Mouse (Mus musculus) hindbrain, embryonic 15.5 days (tissue): Measurements from ENCODE around the gene Arxes1. TPM values are rescaled to one million over a fixed set of nuclear protein-coding genes. Genes with fewer than 3 reads are reported as not detected.
A peak's percentile ranks its signal among the peaks of the same experiment; 100 is the strongest.
"Not testable (repeated sequence)": the region's sequence is repeated elsewhere in the genome, so short reads cannot be mapped to it uniquely, and the experiment has no call there.

Experiments
- ATAC-seq: fragments of 200-750 bp; cut with Nextera tagmentation; 2 replicates; pipeline ENCODE4 v1.8.0; 2017; ENCODE audit warnings: low read depth, moderate number of reproducible peaks, moderate TSS enrichment; ENCODE audit not compliant: low FRiP score
- H3K27ac ChIP-seq: fragments of 300-500 bp; sonication (generic); replicated peaks from 2 replicates; pipeline ENCODE4 v1.5.1; 2015; ENCODE audit warnings: mild to moderate bottlenecking, inconsistent platforms
- H3K27me3 ChIP-seq: fragments of 300-500 bp; sonication (generic); 2 replicates; pipeline ENCODE4 v1.6.1; 2015; ENCODE audit warnings: control low read depth, inconsistent platforms
- H3K36me3 ChIP-seq: fragments of 300-500 bp; sonication (generic); 2 replicates; pipeline ENCODE4 v1.6.1; 2015; ENCODE audit warnings: control low read depth, inconsistent platforms
- H3K4me1 ChIP-seq: fragments of 300-500 bp; sonication (generic); replicated peaks from 2 replicates; pipeline ENCODE4 v1.6.1; 2015; ENCODE audit warnings: control low read depth, inconsistent platforms
- H3K4me2 ChIP-seq: fragments of 300-500 bp; sonication (generic); 2 replicates; pipeline ENCODE4 v1.6.1; 2015; ENCODE audit warnings: moderate library complexity, mild to moderate bottlenecking, inconsistent platforms
- H3K4me3 ChIP-seq: fragments of 300-500 bp; sonication (generic); 2 replicates; pipeline ENCODE4 v1.5.1; 2015; ENCODE audit warnings: mild to moderate bottlenecking, inconsistent platforms
- H3K9ac ChIP-seq: fragments of 300-500 bp; sonication (generic); 2 replicates; pipeline ENCODE4 v1.6.1; 2015; ENCODE audit warnings: inconsistent platforms
- H3K9me3 ChIP-seq: fragments of 300-500 bp; sonication (generic); 2 replicates; pipeline ENCODE4 v1.6.1; 2016; ENCODE audit warnings: control low read depth, inconsistent platforms
- WGBS: fragments of 180-500 bp; shearing (Covaris S2); methylation state at CpG from one replicate; pipeline ENCODE4 v1.1.7; 2015; 5-methylcytosine and 5-hydroxymethylcytosine counted together
- polyA plus RNA-seq: library from polyadenylated mRNA; unstranded; fragments of >200 nt; fragmentation: Nextera tagmentation; extraction: Ambion mirVana; gene quantifications from 2 replicates; pipeline ENCODE4 v1.2.1, GENCODE M21; 2015

Gene Arxes1
- polyA plus RNA-seq, 1 experiment from 2014 or later, result 141 TPM

DNA sequence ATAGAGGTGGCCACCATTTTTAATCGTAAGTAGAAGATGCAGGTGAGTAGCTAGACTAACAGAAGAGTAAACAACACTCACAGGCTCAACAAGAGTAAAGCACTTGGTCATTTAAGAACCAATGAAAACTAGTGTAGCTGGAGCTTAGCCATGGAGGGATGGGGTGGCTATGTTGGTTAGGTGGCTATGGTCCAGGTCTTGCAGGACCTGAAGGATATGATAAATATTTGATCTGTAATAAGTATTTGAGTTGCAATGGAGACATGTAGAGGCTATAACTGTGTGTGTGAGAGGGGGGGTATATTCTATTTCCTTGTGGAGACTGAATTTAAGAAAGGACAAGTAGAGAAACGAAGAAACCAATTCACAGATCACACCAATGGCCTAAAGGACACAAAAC is 18.1 kb downstream of the Arxes1 start:
- no peak overlapping the region for H3K9ac ChIP-seq
- H3K4me3 ChIP-seq, result no peak overlapping the region
- no peaks in the 10 kb centered on the region for H3K4me1 ChIP-seq
- H3K36me3 ChIP-seq, result no peaks in the 10 kb centered on the region
- no peak overlapping the region for H3K27ac ChIP-seq
- 84% methylated on average over 2 of the region's 2 CpGs for WGBS
- H3K9me3 ChIP-seq, result no peaks in the 10 kb centered on the region
- no peaks in the 10 kb centered on the region for H3K27me3 ChIP-seq
- no peak for ATAC-seq
- no peak overlapping the region for H3K4me2 ChIP-seq

DNA sequence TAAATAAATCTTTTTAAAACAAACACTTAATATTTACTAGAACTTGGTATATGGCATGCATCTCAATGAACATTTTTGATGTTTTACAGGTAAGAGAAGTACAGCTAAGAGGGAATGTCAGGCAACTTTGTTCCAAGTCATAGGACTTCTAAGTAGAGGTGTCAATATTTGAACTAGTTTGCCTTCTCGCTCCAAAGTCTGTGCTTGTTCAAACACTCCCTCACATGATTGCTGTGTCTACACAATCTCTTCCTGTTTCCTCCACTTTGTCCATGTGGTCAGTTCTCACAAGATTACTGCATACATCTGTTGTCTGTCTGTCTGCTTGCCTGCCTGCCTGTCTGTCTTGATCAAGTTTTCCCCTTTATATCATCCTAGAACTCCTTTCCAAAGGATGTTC is 27.5 kb downstream of the Arxes1 start:
- no peak overlapping the region for H3K9ac ChIP-seq
- no peaks in the 10 kb centered on the region for H3K9me3 ChIP-seq
- H3K4me2 ChIP-seq, result no peak overlapping the region
- H3K36me3 ChIP-seq, result no peaks in the 10 kb centered on the region
- H3K4me1 ChIP-seq, result no peaks in the 10 kb centered on the region
- 91% methylated on average over 1 of the region's 1 CpGs for WGBS
- H3K27me3 ChIP-seq, result no peaks in the 10 kb centered on the region
- no peak overlapping the region for H3K27ac ChIP-seq
- no peak overlapping the region for H3K4me3 ChIP-seq
- ATAC-seq, result no peak

DNA sequence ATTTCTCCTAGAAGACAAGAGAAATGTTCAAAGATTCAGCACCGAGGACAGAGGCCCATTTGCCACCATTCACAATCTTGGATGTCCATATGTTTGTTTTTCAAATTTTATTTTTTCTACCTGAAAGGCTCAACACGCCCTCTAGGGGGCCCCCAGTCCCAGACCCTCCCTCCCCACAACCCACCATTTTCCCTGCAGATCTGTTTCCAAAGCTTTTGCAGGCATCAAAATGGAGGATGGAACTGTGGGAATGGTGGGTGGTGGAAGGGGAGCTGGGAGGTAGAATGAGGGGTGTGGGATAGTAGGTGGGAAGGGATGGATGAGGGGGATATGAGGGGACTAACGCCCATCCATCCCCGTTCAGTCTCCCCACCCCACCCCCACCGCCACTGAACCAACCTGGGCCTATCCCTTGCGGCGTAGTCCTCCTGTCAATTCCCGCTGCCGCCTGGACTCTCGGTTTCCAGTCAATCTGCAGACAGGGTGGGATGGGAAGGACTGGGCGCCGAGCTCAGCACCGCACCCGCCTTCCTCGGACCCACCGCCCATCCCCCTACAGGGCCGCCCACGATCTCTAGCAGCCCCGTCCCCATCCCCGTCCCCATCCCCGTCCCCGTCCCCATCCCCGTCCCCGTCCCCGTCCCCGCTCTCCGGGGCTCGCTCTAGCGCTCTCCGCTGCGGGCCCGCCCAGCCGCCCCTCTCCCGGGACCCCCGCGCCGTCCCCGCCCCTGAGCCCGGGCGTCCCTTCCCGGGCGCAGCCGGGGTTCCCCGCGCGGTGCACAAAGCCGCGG is 34.2 kb downstream of the Arxes1 start:
- H3K27me3 ChIP-seq, H3K4me1 ChIP-seq, H3K36me3 ChIP-seq, H3K9me3 ChIP-seq: not testable (repeated sequence)
- Histone ChIP-seq H3K27ac (peak overlapping the region; percentile 85), H3K9ac (peak overlapping the region; percentile 55), H3K4me2 (peak overlapping the region; percentile 55), H3K4me3 (peak overlapping the region; percentile 45)
- 17% methylated on average over 18 of the region's 48 CpGs for WGBS
- ATAC-seq, result peak; percentile 88

DNA sequence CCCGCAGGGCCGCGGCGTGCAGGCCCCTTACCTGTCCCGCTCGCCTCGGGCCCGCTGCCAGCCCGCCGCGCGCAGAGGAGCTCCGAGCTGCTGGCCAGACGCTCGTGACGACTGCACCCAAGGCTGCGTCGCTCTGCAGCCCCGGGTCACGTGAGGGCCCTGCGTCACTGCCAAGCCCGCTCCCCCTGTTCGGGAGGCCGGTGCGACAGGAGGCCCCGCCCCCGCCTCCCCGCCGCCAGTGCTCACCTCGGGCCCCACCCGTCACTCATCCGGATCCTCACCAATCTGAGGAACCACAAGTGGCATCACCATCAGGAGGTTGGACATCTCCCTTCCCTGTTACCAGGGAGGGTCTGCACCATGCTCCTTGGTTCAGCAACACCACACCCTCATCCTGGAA is 34.9 kb downstream of the Arxes1 start, which contains the start of gene Bex2:
Gene Bex2 (minus strand): TSS at position 217 of the 400 bp plus-strand sequence.
- peak within 1 kb of the TSS; percentile 55 for H3K4me2 ChIP-seq
- H3K9me3 ChIP-seq, H3K4me1 ChIP-seq, H3K36me3 ChIP-seq, H3K27me3 ChIP-seq: not testable (repeated sequence)
- H3K9ac ChIP-seq, result peak within 1 kb of the TSS; percentile 55
- peak within 1 kb of the TSS; percentile 85 for H3K27ac ChIP-seq
- 29% methylated on average over 1 of the region's 32 CpGs for WGBS
- ATAC-seq, result peak; percentile 99
- peak within 1 kb of the TSS; percentile 45 for H3K4me3 ChIP-seq

Other genes starting within 250 kb of the Arxes1 start
- gene Bhlhb9, start 235.8 kb upstream of the Arxes1 start, polyA plus RNA-seq, result 114 and 115 TPM in 2 replicates
- gene Gprasp2, start 194.3 kb upstream of the Arxes1 start, polyA plus RNA-seq, result 193 and 215 TPM in 2 replicates
- gene Arxes2, start 39.5 kb upstream of the Arxes1 start, polyA plus RNA-seq, result 248 and 258 TPM in 2 replicates
- 704 and 736 TPM in 2 replicates for gene Bex2, start 34.9 kb downstream of the Arxes1 start, polyA plus RNA-seq
- gene Nxf3, start 51.9 kb downstream of the Arxes1 start, polyA plus RNA-seq, result not detected in 2 replicates
- gene Bex4, start 105.6 kb downstream of the Arxes1 start, polyA plus RNA-seq, result 142 and 146 TPM in 2 replicates
- 119 and 125 TPM in 2 replicates for gene Tceal8, start 139.0 kb downstream of the Arxes1 start, polyA plus RNA-seq
- gene Tceal5, start 170.5 kb downstream of the Arxes1 start, polyA plus RNA-seq, result 35.3 and 37.8 TPM in 2 replicates
- 2.7 and 4.1 TPM in 2 replicates for gene Tceal7, start 181.4 kb downstream of the Arxes1 start, polyA plus RNA-seq
- gene Bex1, start 182.1 kb downstream of the Arxes1 start, polyA plus RNA-seq, result 259 and 270 TPM in 2 replicates
- 236 and 251 TPM in 2 replicates for gene Tceal9, start 211.7 kb downstream of the Arxes1 start, polyA plus RNA-seq
- 743 and 769 TPM in 2 replicates for gene Bex3, start 236.9 kb downstream of the Arxes1 start, polyA plus RNA-seq